Comparison of ENCODE assay signal across 12 mouse cellular contexts in the genomic region with DNA sequence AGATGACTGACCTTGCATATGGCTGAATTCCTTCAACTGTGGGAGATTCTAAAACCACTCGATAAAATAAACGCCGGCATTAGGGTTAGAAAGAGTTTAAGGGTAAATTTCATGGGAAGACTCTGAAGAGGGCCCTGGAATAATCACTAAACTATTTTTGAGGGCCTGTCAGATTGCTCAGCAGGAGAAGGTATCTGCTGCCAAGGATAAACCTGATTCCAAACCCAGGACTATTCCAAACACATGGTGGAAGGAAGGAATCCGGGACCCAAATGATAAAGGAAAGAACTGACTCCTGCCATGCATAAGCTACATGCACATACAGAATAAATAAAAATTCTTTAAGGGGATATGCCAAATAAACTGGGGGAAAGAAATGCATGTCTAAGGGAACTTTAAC.
"Had no signal": no experiment of that assay in that cellular context is flagged by ENCODE, and none has a peak within 500 bp of the region (broad histone marks: within the 10 kb centered on the region; RNA-seq: fewer than 3 reads in every experiment).

No protein-coding gene starts in this region.

- DNase-seq: retina, postnatal 1 day; right cerebral cortex, adult 18-20 months; right cerebral cortex, postnatal 14 days; right cerebral cortex, postnatal 25 days; right cerebral cortex, postnatal 4 days; spleen, adult 18-20 months; thymus, adult 18-20 months; thymus, adult 2 months; thymus, postnatal 14 days; thymus, postnatal 25 days; thymus, postnatal 36 days; thymus, postnatal 4 days had no signal
